Mouse (Mus musculus) cerebellum, adult 9-11 months (tissue): ENCODE measurements around the gene Gm10230.
"Not testable (repeated sequence)": the region's sequence is repeated elsewhere in the genome, so short reads cannot be mapped to it uniquely, and the experiment has no call there.

Experiments
- DNase-seq: peaks from one replicate; pipeline ENCODE4 v3.0.0; 2022

Gm10230 gene

GRCm38 (mm10) chrX:27494782-27495181 lies at the start of gene Gm10230:
Gm10230 (minus strand) TSS chrX:27494882.
- DNase-seq, result not testable (repeated sequence)
